ENCODE assay signal across 30 mouse cellular contexts in genomic region chr8:72371356-72371755, GRCm38 (mm10).
"Had no signal": no experiment of that assay in that cellular context is flagged by ENCODE, and none has a peak within 500 bp of the region (broad histone marks: within the 10 kb centered on the region; RNA-seq: fewer than 3 reads in every experiment).

No protein-coding gene starts in this region.

- H3K4me3 ChIP-seq: heart, embryonic 12.5 days; heart, embryonic 13.5 days; heart, embryonic 15.5 days; hindbrain, embryonic 10.5 days; hindbrain, embryonic 12.5 days; hindbrain, embryonic 13.5 days; hindbrain, embryonic 15.5 days; intestine, embryonic 15.5 days; kidney, embryonic 15.5 days; layer of hippocampus, adult 2 months; left cerebral cortex, adult 2 months had no signal

- DNase-seq: heart, postnatal 10 days; heart, postnatal 14 days; heart, postnatal 36 days; heart, postnatal 4 days; kidney, adult 11 months; kidney, adult 18-20 months; kidney, adult 2 months; kidney, adult 8-10 months; kidney, adult 9 months; kidney, postnatal 10 days; kidney, postnatal 14 days; kidney, postnatal 25 days; kidney, postnatal 36 days; kidney, postnatal 4 days; layer of hippocampus, adult 9-11 months; layer of hippocampus, postnatal 36 days had no signal

- H3K27ac ChIP-seq: heart, embryonic 13.5 days; heart, embryonic 15.5 days; hindbrain, embryonic 10.5 days; hindbrain, embryonic 12.5 days; hindbrain, embryonic 13.5 days; hindbrain, embryonic 14.5 days; hindbrain, embryonic 15.5 days; hindbrain, postnatal 0 days; intestine, embryonic 15.5 days; kidney, embryonic 15.5 days; kidney, postnatal 0 days; layer of hippocampus, adult 2 months; left cerebral cortex, adult 2 months had no signal
